Comparison of ENCODE assay signal across 9 mouse cellular contexts in the genomic region with DNA sequence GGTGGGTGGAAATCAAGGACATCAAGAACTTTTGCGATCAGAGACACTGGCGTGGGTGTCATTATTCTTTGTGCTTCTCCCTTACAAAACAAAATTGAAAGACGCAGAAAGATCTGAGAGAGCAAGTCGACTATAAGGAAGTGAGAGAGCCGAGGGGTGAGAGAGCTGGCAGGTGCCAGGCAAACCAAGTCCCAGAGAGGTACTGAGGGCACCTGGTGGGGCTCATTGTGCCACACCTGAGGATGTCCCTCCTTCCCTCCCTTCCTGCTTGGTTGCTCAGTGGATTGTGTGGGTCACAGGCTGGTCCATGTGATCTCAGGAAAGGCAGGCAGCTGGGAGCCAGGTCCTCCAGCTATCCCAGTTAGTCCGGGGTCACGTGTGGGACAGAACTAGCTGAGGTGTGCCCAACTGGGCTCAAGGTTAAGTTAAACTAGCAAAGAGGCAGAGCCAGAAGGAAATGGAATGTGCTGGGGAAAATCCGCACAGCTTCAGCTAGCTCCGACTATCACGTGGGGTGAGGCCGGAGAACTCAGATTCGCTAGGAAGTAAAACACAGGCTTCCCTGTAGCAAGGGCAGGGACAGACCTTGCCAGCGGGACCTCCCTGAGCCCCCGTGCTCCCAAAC. TPM values are rescaled to one million over a fixed set of nuclear protein-coding genes. Genes with fewer than 3 reads are reported as not detected.
DNase-seq lines count a peak whose midpoint lies in the region; ATAC-seq and TF ChIP-seq lines count a peak whose summit lies in the region.
"Had no signal": no experiment of that assay in that cellular context is flagged by ENCODE, and none has a peak within 500 bp of the region (broad histone marks: within the 10 kb centered on the region; RNA-seq: fewer than 3 reads in every experiment).

No protein-coding gene starts in this region.

- intact Hi-C loops in left cerebral cortex, adult 2 months (cut with DNase I) = no loop called here

- H3K4me3 ChIP-seq in left cerebral cortex, adult 2 months = no peak overlapping the region
- H3K4me3 ChIP-seq: erythroblast, embryonic 14.5 days had no signal

- ATAC-seq in activated CD4-positive, CD25-positive, alpha-beta regulatory T cell, adult 4 months = no peak

- H3K27ac ChIP-seq in left cerebral cortex, adult 2 months = no peak overlapping the region

- TF ChIP-seq CTCF in left cerebral cortex, adult 2 months (IDR thresholded peaks at IDR 0.05) = no peak

- DNase-seq in adrenal gland, adult 2 months = peak; percentile 44
- no peak for DNase-seq in adrenal gland, adult 18-20 months (ENCODE audit: low spot score in 2 of 2)
- peak; percentile 68 for DNase-seq in A20 (ENCODE audit: low read depth, low spot score)
- DNase-seq in heart, adult 8-10 months (ENCODE audit: low spot score) = peak; percentile 31
- peak; percentile 82 to 94 for DNase-seq in kidney, postnatal 25 days
- no peak for DNase-seq in left cerebral cortex, adult 2 months (ENCODE audit: extremely low spot score in 1 of 2, low spot score in 2 of 2)
- no peak for DNase-seq in cerebellum, adult 9-10 months

RNA-seq across cellular contexts. Expression of a gene that starts 26.9 kb away (rescaled TPM):
- total RNA-seq in adrenal gland, adult 2 months (2021) = 1 to 10 TPM in 1 of 2 experiments, under 1 TPM in 1; 0.21 to 4.7 TPM
- polyA plus RNA-seq in adrenal gland, adult 2 months (2012; rRNA removed) = 19.0 and 37.5 TPM in 2 replicates
- 10 to 100 TPM in 1 of 2 experiments, not detected in 1; 14.6 TPM for total RNA-seq in adrenal gland, adult 18-20 months (2021)
- under 1 TPM; 0.16 to 0.69 (median 0.21) TPM for total RNA-seq in heart, adult 8-10 months (2022)
- total RNA-seq in left cerebral cortex, adult 2 months (2021) = 10 to 100 TPM; 12.4 to 13.7 TPM
- under 1 TPM in 1 of 2 experiments, not detected in 1; 0.21 TPM for polyA plus RNA-seq in activated CD4-positive, CD25-positive, alpha-beta regulatory T cell, adult 4 months (2017; shearing (Covaris generic))
- polyA plus RNA-seq: erythroblast, embryonic 14.5 days had no signal

RNA-seq across cellular contexts. Expression of a gene that starts 28.7 kb away (rescaled TPM):
- total RNA-seq in adrenal gland, adult 2 months (2021) = 10 to 100 TPM in 1 of 2 experiments, 1 to 10 TPM in 1; 8.4 to 25.0 TPM
- polyA plus RNA-seq in adrenal gland, adult 2 months (2012; rRNA removed) = 1.1 and 2.0 TPM in 2 replicates
- 10 to 100 TPM in 1 of 2 experiments, 1 to 10 TPM in 1; 5.1 to 16.4 TPM for total RNA-seq in adrenal gland, adult 18-20 months (2021)
- 1 to 10 TPM; 1.8 to 3.0 (median 2.6) TPM for total RNA-seq in heart, adult 8-10 months (2022)
- under 1 TPM; 0.42 to 0.61 TPM for total RNA-seq in left cerebral cortex, adult 2 months (2021)
- 1 to 10 TPM; 5.4 to 7.8 TPM for polyA plus RNA-seq in activated CD4-positive, CD25-positive, alpha-beta regulatory T cell, adult 4 months (2017; shearing (Covaris generic))

Comparison
In these comparisons a context has a peak if more than half of its experiments do, and no peak if none do; other contexts are left out.
1. DNase-seq: peak in adrenal gland, adult 2 months (single experiment), A20 (single experiment), heart, adult 8-10 months (single experiment) and kidney, postnatal 25 days (2 of 2); none in adrenal gland, adult 18-20 months (0 of 2), left cerebral cortex, adult 2 months (0 of 2) and cerebellum, adult 9-10 months (single experiment).